Mouse (Mus musculus) MEL (cell line): ENCODE data around the gene Rdh1. TPM values are rescaled to one million over a fixed set of nuclear protein-coding genes. Genes with fewer than 3 reads are reported as not detected.

Experiments
- DNase-seq: peaks from one replicate; pipeline ENCODE4 v3.0.0; 2011; ENCODE audit warnings: low read depth, low spot score
- H3K27ac ChIP-seq: 2 replicates; pipeline ENCODE4 v1.5.1; 2012; ENCODE audit warnings: low read depth, mild to moderate bottlenecking, control low read depth, low read length, moderate library complexity; ENCODE audit not compliant: control insufficient read depth
- H3K27me3 ChIP-seq, 2 experiments: fragments of 150-350 bp in 1 of 2; sonication (generic) in 1 of 2; 2 replicates each; pipeline ENCODE4 v1.6.1; 2012; ENCODE audit warnings: low read length in 2 of 2, mild to moderate bottlenecking in 2 of 2, improper control_type of control experiment in 1 of 2, moderate library complexity in 1 of 2; ENCODE audit not compliant: insufficient read depth in 2 of 2, control insufficient read depth in 1 of 2
- H3K36me3 ChIP-seq, 2 experiments: 2 replicates each; pipeline ENCODE4 v1.6.1; 2012 to 2014; ENCODE audit warnings: low read length in 2 of 2, improper control_type of control experiment in 1 of 2, inconsistent platforms in 1 of 2, mild to moderate bottlenecking in 1 of 2; ENCODE audit not compliant: insufficient read depth in 2 of 2, control insufficient read depth in 1 of 2
- H3K4me1 ChIP-seq, 2 experiments: fragments of 150-350 bp in 1 of 2; sonication (generic) in 1 of 2; 2 replicates each; pipeline ENCODE4 v1.6.1; 2012; ENCODE audit warnings: low read length in 2 of 2, improper control_type of control experiment in 1 of 2, mild to moderate bottlenecking in 1 of 2; ENCODE audit not compliant: insufficient read depth in 2 of 2, control insufficient read depth in 1 of 2
- H3K4me3 ChIP-seq, 2 experiments: fragments of 150-350 bp in 1 of 2; sonication (generic) in 1 of 2; 2 replicates each; pipeline ENCODE4 v1.5.1; 2012; ENCODE audit warnings: low read depth in 2 of 2, low read length in 2 of 2, mild to moderate bottlenecking in 2 of 2, moderate library complexity in 2 of 2, control low read depth in 1 of 2, improper control_type of control experiment in 1 of 2; ENCODE audit not compliant: control insufficient read depth in 1 of 2, insufficient read depth in 1 of 2
- H3K79me2 ChIP-seq: 2 replicates; pipeline ENCODE4 v1.6.1; 2012; ENCODE audit warnings: mild to moderate bottlenecking, low read length, moderate library complexity; ENCODE audit not compliant: control insufficient read depth, poor library complexity, insufficient read depth
- H3K9ac ChIP-seq: 2 replicates; pipeline ENCODE4 v1.6.1; 2012; ENCODE audit warnings: low read depth, mild to moderate bottlenecking, control low read depth, low read length, moderate library complexity; ENCODE audit not compliant: control insufficient read depth, poor library complexity, severe bottlenecking
- H3K9me3 ChIP-seq: fragments of 150-350 bp; sonication (generic); replicated peaks from 2 replicates; pipeline ENCODE4 v1.6.1; 2012; ENCODE audit warnings: mild to moderate bottlenecking, low read length, improper control_type of control experiment, moderate library complexity; ENCODE audit not compliant: insufficient read depth
- BHLHE40 ChIP-seq: IDR thresholded peaks from 2 replicates; pipeline ENCODE4 v1.6.1; 2012; ENCODE audit warnings: low read depth, mild to moderate bottlenecking, inconsistent platforms, low read length, improper control_type of control experiment, borderline replicate concordance
- CHD1 ChIP-seq: IDR thresholded peaks from 2 replicates; pipeline ENCODE4 v1.6.1; 2012; ENCODE audit warnings: low read depth, mild to moderate bottlenecking, inconsistent platforms, low read length, improper control_type of control experiment
- CHD2 ChIP-seq: IDR thresholded peaks from 2 replicates; pipeline ENCODE4 v1.6.1; 2011; ENCODE audit warnings: low read length, improper control_type of control experiment
- CTCF ChIP-seq, 3 experiments: IDR thresholded peaks in 2 of 3; conservative IDR thresholded peaks in 1 of 3; 2 replicates each; pipeline ENCODE4 v1.5.1; 2011 to 2012; ENCODE audit warnings: low read length in 3 of 3, low read depth in 2 of 3, mild to moderate bottlenecking in 2 of 3, improper control_type of control experiment in 1 of 3, inconsistent platforms in 1 of 3, mixed read lengths in 1 of 3, moderate library complexity in 1 of 3; ENCODE audit not compliant: control insufficient read depth in 1 of 3, insufficient read depth in 1 of 3, poor library complexity in 1 of 3, severe bottlenecking in 1 of 3
- E2F4 ChIP-seq: IDR thresholded peaks from 2 replicates; pipeline ENCODE4 v1.6.1; 2011; ENCODE audit warnings: low read depth, low read length, improper control_type of control experiment, borderline replicate concordance
- ELF1 ChIP-seq: IDR thresholded peaks from 2 replicates; pipeline ENCODE4 v1.6.1; 2014; ENCODE audit warnings: low read depth, mild to moderate bottlenecking, inconsistent platforms, low read length, improper control_type of control experiment, moderate library complexity
- EP300 ChIP-seq, 2 experiments: IDR thresholded peaks; 2 replicates each; pipeline ENCODE4 v1.6.1; 2011; ENCODE audit warnings: improper control_type of control experiment in 2 of 2, low read length in 2 of 2, low read depth in 1 of 2, mild to moderate bottlenecking in 1 of 2
- GABPA ChIP-seq: IDR thresholded peaks from 2 replicates; pipeline ENCODE4 v1.6.1; 2012; ENCODE audit warnings: low read depth, mild to moderate bottlenecking, inconsistent platforms, low read length, improper control_type of control experiment, moderate library complexity
- GATA1 ChIP-seq: IDR thresholded peaks from 2 replicates; pipeline ENCODE4 v1.6.1; 2011; ENCODE audit warnings: low read depth, low read length, improper control_type of control experiment
- HCFC1 ChIP-seq: IDR thresholded peaks from 2 replicates; pipeline ENCODE4 v1.6.1; 2012; ENCODE audit warnings: low read depth, mild to moderate bottlenecking, inconsistent platforms, low read length, improper control_type of control experiment, moderate library complexity
- JUND ChIP-seq: IDR thresholded peaks from 2 replicates; pipeline ENCODE4 v1.6.1; 2011; ENCODE audit warnings: low read depth, mild to moderate bottlenecking, improper control_type of control experiment, low read length
- KAT2A ChIP-seq: conservative IDR thresholded peaks from 2 replicates; pipeline ENCODE4 v1.6.1; 2012; ENCODE audit warnings: low read depth, low read length, improper control_type of control experiment, inconsistent platforms
- MAFK ChIP-seq: IDR thresholded peaks from 2 replicates; pipeline ENCODE4 v1.6.1; 2011; ENCODE audit warnings: low read depth, mild to moderate bottlenecking, low read length, improper control_type of control experiment, borderline replicate concordance
- MAZ ChIP-seq: IDR thresholded peaks from 2 replicates; pipeline ENCODE4 v1.6.1; 2012; ENCODE audit warnings: low read depth, mild to moderate bottlenecking, inconsistent platforms, low read length, improper control_type of control experiment
- MEF2A ChIP-seq: IDR thresholded peaks from 2 replicates; pipeline ENCODE4 v1.6.1; 2014; ENCODE audit warnings: low read depth, mild to moderate bottlenecking, inconsistent platforms, low read length, improper control_type of control experiment; ENCODE audit not compliant: poor library complexity, insufficient replicate concordance, severe bottlenecking; ENCODE audit errors: extremely low read depth
- MXI1 ChIP-seq: IDR thresholded peaks from 2 replicates; pipeline ENCODE4 v1.6.1; 2011; ENCODE audit warnings: mild to moderate bottlenecking, low read depth, low read length, improper control_type of control experiment
- MYB ChIP-seq: IDR thresholded peaks from 2 replicates; pipeline ENCODE4 v1.6.1; 2011; ENCODE audit warnings: mild to moderate bottlenecking, low read depth, low read length, improper control_type of control experiment
- MYC ChIP-seq: IDR thresholded peaks from 2 replicates; pipeline ENCODE4 v1.6.1; 2011; ENCODE audit warnings: low read depth, mild to moderate bottlenecking, low read length, improper control_type of control experiment, moderate library complexity
- NELFE ChIP-seq: IDR thresholded peaks from 2 replicates; pipeline ENCODE4 v1.6.1; 2011; ENCODE audit warnings: low read depth, low read length, improper control_type of control experiment
- NRF1 ChIP-seq: IDR thresholded peaks from 2 replicates; pipeline ENCODE4 v1.6.1; 2014; ENCODE audit warnings: low read depth, mild to moderate bottlenecking, inconsistent platforms, low read length, improper control_type of control experiment, moderate library complexity; ENCODE audit not compliant: poor library complexity, insufficient read depth, severe bottlenecking
- POLR2A ChIP-seq, 2 experiments: IDR thresholded peaks; 2 replicates each; pipeline ENCODE4 v1.6.1; 2011 to 2012; ENCODE audit warnings: low read length in 2 of 2, mild to moderate bottlenecking in 2 of 2, control low read depth in 1 of 2, improper control_type of control experiment in 1 of 2, low read depth in 1 of 2, moderate library complexity in 1 of 2; ENCODE audit not compliant: control insufficient read depth in 1 of 2, insufficient read depth in 1 of 2, poor library complexity in 1 of 2
- POLR2AphosphoS2 ChIP-seq: IDR thresholded peaks from 2 replicates; pipeline ENCODE4 v1.6.1; 2011; ENCODE audit warnings: low read length, improper control_type of control experiment
- RCOR1 ChIP-seq: IDR thresholded peaks from 2 replicates; pipeline ENCODE4 v1.6.1; 2012; ENCODE audit warnings: low read depth, mild to moderate bottlenecking, inconsistent platforms, low read length, improper control_type of control experiment
- SIN3A ChIP-seq: IDR thresholded peaks from 2 replicates; pipeline ENCODE4 v1.6.1; 2012; ENCODE audit warnings: low read length, improper control_type of control experiment, inconsistent platforms
- SMC3 ChIP-seq: IDR thresholded peaks from 2 replicates; pipeline ENCODE4 v1.6.1; 2011; ENCODE audit warnings: low read depth, low read length, improper control_type of control experiment
- TAL1 ChIP-seq: IDR thresholded peaks from 2 replicates; pipeline ENCODE4 v1.6.1; 2012; ENCODE audit warnings: mild to moderate bottlenecking, inconsistent platforms, low read length, moderate library complexity, mixed read lengths
- TBP ChIP-seq: IDR thresholded peaks from 2 replicates; pipeline ENCODE4 v1.8.0; 2011; ENCODE audit warnings: low read depth, low read length, improper control_type of control experiment
- TCF12 ChIP-seq: IDR thresholded peaks from 2 replicates; pipeline ENCODE4 v1.6.1; 2014; ENCODE audit warnings: low read depth, mild to moderate bottlenecking, inconsistent platforms, low read length, improper control_type of control experiment, moderate library complexity
- UBTF ChIP-seq: IDR thresholded peaks from 2 replicates; pipeline ENCODE4 v1.6.1; 2012; ENCODE audit warnings: low read depth, mild to moderate bottlenecking, inconsistent platforms, low read length, improper control_type of control experiment, moderate library complexity, borderline replicate concordance; ENCODE audit not compliant: insufficient read depth
- USF1 ChIP-seq: IDR thresholded peaks from 2 replicates; pipeline ENCODE4 v1.6.1; 2014; ENCODE audit warnings: low read depth, mild to moderate bottlenecking, inconsistent platforms, low read length, improper control_type of control experiment, moderate library complexity
- USF2 ChIP-seq, 2 experiments: IDR thresholded peaks; 2 replicates each; pipeline ENCODE4 v1.6.1; 2011 to 2012; ENCODE audit warnings: improper control_type of control experiment in 2 of 2, low read length in 2 of 2, borderline replicate concordance in 1 of 2, inconsistent platforms in 1 of 2, low read depth in 1 of 2, mild to moderate bottlenecking in 1 of 2; ENCODE audit not compliant: insufficient read depth in 1 of 2
- ZKSCAN1 ChIP-seq: IDR thresholded peaks from 2 replicates; pipeline ENCODE4 v1.6.1; 2012; ENCODE audit warnings: low read depth, mild to moderate bottlenecking, inconsistent platforms, low read length, improper control_type of control experiment, moderate library complexity
- ZMIZ1 ChIP-seq: IDR thresholded peaks from 2 replicates; pipeline ENCODE4 v1.6.1; 2012; ENCODE audit warnings: low read depth, mild to moderate bottlenecking, inconsistent platforms, low read length, improper control_type of control experiment, moderate library complexity
- ZNF384 ChIP-seq: IDR thresholded peaks from 2 replicates; pipeline ENCODE4 v1.6.1; 2012; ENCODE audit warnings: low read depth, mild to moderate bottlenecking, inconsistent platforms, low read length, improper control_type of control experiment
- polyA plus RNA-seq, 2 experiments: library from polyadenylated mRNA; stranded (reverse) in 1 of 2; unstranded in 1 of 2; fragments of >175 nt in 1 of 2; fragments of >200 nt in 1 of 2; gene quantifications; 2 replicates each; pipeline versions ENCODE4 v1.2.1 to v1.2.4; 2012; ENCODE audit warnings: low replicate concordance in 2 of 2, low read depth in 1 of 2; ENCODE audit not compliant: insufficient read length in 2 of 2, insufficient read depth in 1 of 2, missing spikeins in 1 of 2
- total RNA-seq: library from RNA; depleted of rRNA; stranded (reverse); fragments of 300-350 nt; gene quantifications from 2 replicates; pipeline ENCODE4 v1.2.3, GENCODE M21; 2012

Gene Rdh1
- total and polyA plus RNA-seq, 3 experiments = not detected

DNA sequence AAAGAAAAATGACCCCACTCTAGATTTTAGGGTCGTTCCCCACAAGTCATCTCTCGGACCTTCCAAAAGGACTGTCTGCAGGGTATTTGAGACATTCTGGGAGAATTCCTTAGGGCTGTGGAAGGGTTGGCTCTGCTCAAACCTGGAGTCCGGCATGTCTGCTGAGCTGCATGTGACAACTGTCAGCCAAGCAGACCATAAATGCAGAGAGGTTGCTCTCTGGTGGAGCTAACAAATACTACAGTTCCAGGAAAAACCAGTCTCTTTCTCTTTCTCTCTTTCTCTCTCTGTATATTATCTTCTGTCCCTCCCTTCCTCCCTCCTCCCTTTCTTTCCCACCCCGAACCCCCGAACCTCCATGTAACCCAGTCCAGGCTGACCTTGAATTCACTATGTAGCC is 25.1 kb upstream of the Rdh1 start (continued):
- TF ChIP-seq BHLHE40 (peak; percentile 67; the same call in 1 of the 2 replicates), SIN3A (peak; percentile 57), GABPA (no peak), JUND (no peak), HCFC1 (no peak), TAL1 (no peak), UBTF (no peak), TCF12 (no peak), USF1 (peak; percentile 48; the same call in 1 of the 2 replicates), CHD1 (no peak), MYB (no peak), USF2 (IDR thresholded peaks at IDR 0.05; ENCODE audit: borderline replicate concordance in 1 of 2, insufficient read depth in 1 of 2, low read depth in 1 of 2, low read length in 2 of 2) (no peak), KAT2A (no peak), POLR2A (IDR thresholded peaks at IDR 0.05; ENCODE audit: control insufficient read depth in 1 of 2, insufficient read depth in 1 of 2, low read depth in 1 of 2, low read length in 2 of 2, poor library complexity in 1 of 2) (no peak), RCOR1 (no peak), MAZ (no peak), MAFK (no peak), TBP (no peak), CHD2 (no peak), CTCF (IDR thresholded peaks at IDR 0.05 in 2 of 3, conservative IDR thresholded peaks at IDR 0.05 in 1 of 3; ENCODE audit: control insufficient read depth in 1 of 3, insufficient read depth in 1 of 3, low read depth in 2 of 3, low read length in 3 of 3, poor library complexity in 1 of 3, severe bottlenecking in 1 of 3) (peak; percentile 29 to 81 (median 32)), SMC3 (peak; percentile 86), ZMIZ1 (no peak), MXI1 (peak; percentile 82), ZNF384 (no peak), ELF1 (0 out of 2 replicates have a peak, but pooled peaks have one; percentile 4)

DNA sequence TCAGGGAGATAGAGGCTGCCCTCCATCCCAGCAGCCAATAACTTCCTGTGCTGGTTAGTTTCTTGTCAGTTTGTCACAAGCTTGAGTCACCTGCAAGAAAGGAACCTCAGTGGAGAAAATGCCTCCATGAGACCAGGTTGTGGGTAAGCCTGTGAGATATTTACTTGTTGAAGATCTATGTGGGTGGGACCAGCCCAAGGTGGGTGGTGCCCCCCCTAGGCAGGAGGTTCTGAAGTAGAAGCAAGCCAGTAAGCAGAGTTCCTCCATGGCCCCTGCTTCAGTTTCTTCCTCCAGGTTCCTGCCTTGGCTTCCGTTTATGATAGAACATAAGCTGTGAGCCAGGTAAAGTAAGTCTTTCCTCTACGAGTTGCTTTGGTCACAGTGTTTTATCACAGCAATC is 23.3 kb upstream of the Rdh1 start:
- Histone ChIP-seq H3K79me2 (peaks cover 9% of the 10 kb centered on the region), H3K36me3 (peaks cover 0 to 23% of the 10 kb centered on the region in 2 experiments; a peak in 2 of 4 replicates), H3K9me3 (no peaks in the 10 kb centered on the region), H3K27me3 (no peaks in the 10 kb centered on the region), H3K9ac (no peak overlapping the region), H3K27ac (peak overlapping the region; percentile 89), H3K4me3 (peak overlapping the region in 1 of 2 experiments; percentile 27; a peak in 2 of 4 replicates), H3K4me1 (peaks cover 11 to 24% of the 10 kb centered on the region in 2 experiments)
- peak; percentile 71 for DNase-seq
- no peak for TF ChIP-seq USF2 (IDR thresholded peaks at IDR 0.05; ENCODE audit: borderline replicate concordance in 1 of 2, insufficient read depth in 1 of 2, low read depth in 1 of 2, low read length in 2 of 2)
- no peak for TF ChIP-seq MEF2A
- no peak for TF ChIP-seq E2F4
- no peak for TF ChIP-seq NELFE
- TF ChIP-seq ZKSCAN1 = no peak
- TF ChIP-seq UBTF = no peak
- TF ChIP-seq EP300 (IDR thresholded peaks at IDR 0.05; ENCODE audit: low read depth in 1 of 2, low read length in 2 of 2) = no peak
- TF ChIP-seq POLR2AphosphoS2 = no peak
- TF ChIP-seq MAZ = no peak
- TF ChIP-seq POLR2A (IDR thresholded peaks at IDR 0.05; ENCODE audit: control insufficient read depth in 1 of 2, insufficient read depth in 1 of 2, low read depth in 1 of 2, low read length in 2 of 2, poor library complexity in 1 of 2) = no peak
- TF ChIP-seq TAL1 = no peak
- TF ChIP-seq GATA1 = no peak; the same call in 1 of the 2 replicates
- TF ChIP-seq NRF1 = no peak
- no peak for TF ChIP-seq MYC
